ENCODE assay signal across 23 mouse cellular contexts in the genomic region with DNA sequence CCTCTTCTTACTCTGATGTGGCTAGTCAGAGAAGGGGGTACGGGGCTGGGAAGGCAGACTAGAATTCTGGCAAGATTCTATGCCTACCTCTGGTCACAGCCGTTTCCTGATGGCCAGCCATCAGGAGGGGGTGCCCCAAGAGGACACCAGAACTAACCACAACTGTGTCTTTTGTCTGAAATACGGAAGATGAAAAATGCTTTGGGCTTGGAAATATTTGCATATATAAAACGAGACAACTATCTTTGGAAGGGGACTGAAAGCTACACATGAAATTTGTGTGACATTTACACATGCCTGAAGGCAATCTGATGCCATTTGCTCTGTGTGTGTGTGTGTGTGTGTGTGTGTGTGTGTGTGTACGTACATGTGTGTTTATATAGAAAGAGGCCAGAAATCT. TPM values are rescaled to one million over a fixed set of nuclear protein-coding genes. Genes with fewer than 3 reads are reported as not detected.
DNase-seq lines count a peak whose midpoint lies in the region; ATAC-seq and TF ChIP-seq lines count a peak whose summit lies in the region.
"Had no signal": no experiment of that assay in that cellular context is flagged by ENCODE, and none has a peak within 500 bp of the region (broad histone marks: within the 10 kb centered on the region; RNA-seq: fewer than 3 reads in every experiment).

No protein-coding gene starts in this region.

- H3K9ac ChIP-seq in heart, embryonic 15.5 days, result 0 out of 2 replicates have a peak overlapping the region, but pooled peaks have one; percentile 10
- no peak overlapping the region for H3K9ac ChIP-seq in heart, embryonic 12.5 days
- no peak overlapping the region for H3K9ac ChIP-seq in liver, embryonic 13.5 days
- H3K9ac ChIP-seq in liver, embryonic 11.5 days (ENCODE audit: low read depth, low read length), result no peak overlapping the region
- H3K9ac ChIP-seq in CH12.LX (ENCODE audit: insufficient read depth, low read depth), result no peak overlapping the region

- 71% methylated on average over 5 of the region's 5 CpGs for WGBS in heart, embryonic 15.5 days
- WGBS in heart, embryonic 12.5 days, result 75% methylated on average over 5 of the region's 5 CpGs
- 70% methylated on average over 5 of the region's 5 CpGs for WGBS in liver, embryonic 13.5 days (ENCODE audit: insufficient replicate concordance)
- 82% methylated on average over 5 of the region's 5 CpGs for WGBS in liver, embryonic 11.5 days

- no peak for ATAC-seq in heart, embryonic 15.5 days (replicated peaks; ENCODE audit: insufficient number of reproducible peaks, insufficient read depth, low FRiP score, low read depth)
- no peak for ATAC-seq in heart, embryonic 12.5 days (ENCODE audit: insufficient number of reproducible peaks, low FRiP score)
- ATAC-seq in liver, embryonic 13.5 days (ENCODE audit: low read depth), result no peak
- no peak for ATAC-seq in liver, embryonic 11.5 days (replicated peaks; ENCODE audit: low FRiP score)
- ATAC-seq in activated CD4-positive, CD25-positive, alpha-beta regulatory T cell, adult 4 months, result no peak
- ATAC-seq: CD4-positive, CD25-positive, alpha-beta regulatory T cell, adult 4 months; Patski had no signal

- no peak overlapping the region for H3K4me3 ChIP-seq in heart, embryonic 15.5 days
- no peak overlapping the region for H3K4me3 ChIP-seq in heart, embryonic 12.5 days
- H3K4me3 ChIP-seq in liver, embryonic 13.5 days (replicated peaks), result no peak overlapping the region
- H3K4me3 ChIP-seq in liver, embryonic 11.5 days (ENCODE audit: low read depth, low read length), result no peak overlapping the region
- no peak overlapping the region for H3K4me3 ChIP-seq in CH12.LX (replicated peaks in 1 of 3; ENCODE audit: low read depth in 2 of 3, low read length in 2 of 3, poor library complexity in 1 of 3)

- no peak for TF ChIP-seq CTCF in CH12.LX (conservative IDR thresholded peaks at IDR 0.05 in 1 of 2, IDR thresholded peaks at IDR 0.05 in 1 of 2; ENCODE audit: low read depth in 2 of 2, low read length in 2 of 2)

- TF ChIP-seq POLR2A in CH12.LX (IDR thresholded peaks at IDR 0.05; ENCODE audit: low read depth, low read length), result no peak

- dilution Hi-C loops in CH12.LX (cut with MboI; ENCODE audit: extremely low pct_ligation_motif_present, extremely low pct_unique_long_range_greater_than_20kb, low sequenced_read_pairs), result no loop called here

- in situ Hi-C loops in CH12.LX (cut with MboI; ENCODE audit: low pct_ligation_motif_present, low pct_unique_long_range_greater_than_20kb, low sequenced_read_pairs), result no loop called here

- no peak for TF ChIP-seq EP300 in CH12.LX (IDR thresholded peaks at IDR 0.05; ENCODE audit: low read length)

- H3K36me3 ChIP-seq in heart, embryonic 15.5 days, result 0 out of 2 replicates have a peak, but pooled peaks cover 13% of the 10 kb centered on the region
- H3K36me3 ChIP-seq in heart, embryonic 12.5 days, result peaks cover 31% of the 10 kb centered on the region
- peaks cover 21% of the 10 kb centered on the region for H3K36me3 ChIP-seq in liver, embryonic 13.5 days
- H3K36me3 ChIP-seq in liver, embryonic 11.5 days (ENCODE audit: control insufficient read depth, insufficient read depth, low read length), result peaks cover 8% of the 10 kb centered on the region; the same call in 1 of the 2 replicates
- H3K36me3 ChIP-seq in CH12.LX (replicated peaks in 1 of 2; ENCODE audit: control insufficient read depth in 1 of 2, insufficient read depth in 1 of 2, low read length in 1 of 2), result peaks cover 44 to 88% of the 10 kb centered on the region in 2 experiments

- H3K27me3 ChIP-seq in heart, embryonic 15.5 days, result no peaks in the 10 kb centered on the region
- no peaks in the 10 kb centered on the region for H3K27me3 ChIP-seq in heart, embryonic 12.5 days (replicated peaks)
- no peaks in the 10 kb centered on the region for H3K27me3 ChIP-seq in liver, embryonic 13.5 days
- H3K27me3 ChIP-seq in liver, embryonic 11.5 days (replicated peaks; ENCODE audit: control insufficient read depth, insufficient read depth, low read length), result no peaks in the 10 kb centered on the region
- H3K27me3 ChIP-seq in CH12.LX (replicated peaks), result no peaks in the 10 kb centered on the region
- H3K27me3 ChIP-seq: Patski had no signal

- no peaks in the 10 kb centered on the region for H3K9me3 ChIP-seq in heart, embryonic 15.5 days (replicated peaks)
- no peaks in the 10 kb centered on the region for H3K9me3 ChIP-seq in heart, embryonic 12.5 days (replicated peaks)
- H3K9me3 ChIP-seq in liver, embryonic 13.5 days (replicated peaks), result no peaks in the 10 kb centered on the region
- H3K9me3 ChIP-seq in liver, embryonic 11.5 days (ENCODE audit: control insufficient read depth, low read length), result no peaks in the 10 kb centered on the region
- no peaks in the 10 kb centered on the region for H3K9me3 ChIP-seq in CH12.LX (replicated peaks; ENCODE audit: low read length)
- H3K9me3 ChIP-seq: G1E had no signal

- no peak for DNase-seq in liver, embryonic 13.5 days
- DNase-seq in liver, embryonic 11.5 days (ENCODE audit: low spot score), result no peak
- DNase-seq in A20 (ENCODE audit: low read depth, low spot score) (peak; percentile 31), CH12.LX (ENCODE audit: extremely low read depth) (no peak)
- no peak for DNase-seq in adrenal gland, postnatal 14 days
- DNase-seq: adrenal gland, adult 2 months; adrenal gland, adult 8-10 months; adrenal gland, postnatal 10 days; adrenal gland, postnatal 25 days; adrenal gland, postnatal 36 days; B cell, adult 2 months; cerebellum, adult 11 months; cerebellum, adult 11-12 months; cerebellum, adult 18-20 months; cerebellum, adult 2 months; cerebellum, adult 8-10 months; cerebellum, adult 9-10 months had no signal

- no peaks in the 10 kb centered on the region for H3K79me2 ChIP-seq in CH12.LX (replicated peaks; ENCODE audit: control insufficient read depth, extremely low read depth, insufficient read depth, poor library complexity, severe bottlenecking)

- H3K4me2 ChIP-seq in heart, embryonic 15.5 days, result no peak overlapping the region
- no peak overlapping the region for H3K4me2 ChIP-seq in heart, embryonic 12.5 days
- no peak overlapping the region for H3K4me2 ChIP-seq in liver, embryonic 13.5 days
- no peak overlapping the region for H3K4me2 ChIP-seq in liver, embryonic 11.5 days
- H3K4me2 ChIP-seq in CH12.LX (ENCODE audit: insufficient read depth, low read depth, poor library complexity, severe bottlenecking), result peak overlapping the region; percentile 49

- no peaks in the 10 kb centered on the region for H3K4me1 ChIP-seq in heart, embryonic 15.5 days (replicated peaks)
- H3K4me1 ChIP-seq in heart, embryonic 12.5 days (replicated peaks), result peaks cover 10% of the 10 kb centered on the region
- peaks cover 20% of the 10 kb centered on the region for H3K4me1 ChIP-seq in liver, embryonic 13.5 days (replicated peaks)
- peaks cover 9% of the 10 kb centered on the region for H3K4me1 ChIP-seq in liver, embryonic 11.5 days (replicated peaks; ENCODE audit: control insufficient read depth, insufficient read depth, low read length)
- peaks cover 20 to 40% of the 10 kb centered on the region in 2 experiments for H3K4me1 ChIP-seq in CH12.LX (ENCODE audit: control insufficient read depth in 1 of 2, insufficient read depth in 2 of 2)

- no peak for TF ChIP-seq RAD21 in CH12.LX (IDR thresholded peaks at IDR 0.05; ENCODE audit: low read depth, low read length)

- H3K27ac ChIP-seq in heart, embryonic 15.5 days, result no peak overlapping the region
- no peak overlapping the region for H3K27ac ChIP-seq in heart, embryonic 12.5 days (ENCODE audit: poor library complexity, severe bottlenecking)
- 0 out of 2 replicates have a peak overlapping the region, but pooled peaks have one; percentile 18 for H3K27ac ChIP-seq in liver, embryonic 13.5 days
- no peak overlapping the region for H3K27ac ChIP-seq in liver, embryonic 11.5 days (ENCODE audit: low read depth, low read length)
- H3K27ac ChIP-seq in CH12.LX (ENCODE audit: insufficient read depth, low read depth), result peak overlapping the region; percentile 80

TF ChIP-seq in CH12.LX, 34 proteins besides CTCF, POLR2A, EP300 and RAD21 (continues in another document):
- TF ChIP-seq ZNF384 (IDR thresholded peaks at IDR 0.05; ENCODE audit: low read depth, low read length) (no peak), E2F4 (IDR thresholded peaks at IDR 0.05; ENCODE audit: insufficient replicate concordance, low read depth, low read length) (no peak), KAT2A (IDR thresholded peaks at IDR 0.05; ENCODE audit: insufficient replicate concordance, low read length) (no peak), UBTF (IDR thresholded peaks at IDR 0.05; ENCODE audit: low read depth, low read length) (no peak), MYC (IDR thresholded peaks at IDR 0.05; ENCODE audit: low read depth, low read length) (no peak), PAX5 (IDR thresholded peaks at IDR 0.05; ENCODE audit: low read length) (no peak), ELF1 (IDR thresholded peaks at IDR 0.05; ENCODE audit: low read depth, low read length) (peak; percentile 55), MAX (IDR thresholded peaks at IDR 0.05; ENCODE audit: low read length) (no peak), SMC3 (IDR thresholded peaks at IDR 0.05; ENCODE audit: low read depth, low read length) (no peak)

RNA-seq across cellular contexts. Expression of gene Secisbp2, which starts 52.4 kb away (rescaled TPM):
- 25.9 and 26.5 TPM in 2 replicates for polyA plus RNA-seq in heart, embryonic 15.5 days (2015; fragmentation: Nextera tagmentation; extraction: Ambion mirVana)
- polyA plus RNA-seq in heart, embryonic 12.5 days (2016; fragmentation: Nextera tagmentation; extraction: Ambion mirVana), result 20.3 and 27.9 TPM in 2 replicates
- 21.0 and 22.2 TPM in 2 replicates for polyA plus RNA-seq in liver, embryonic 13.5 days (2015; fragmentation: Nextera tagmentation; extraction: Ambion mirVana)
- 28.3 and 36.1 TPM in 2 replicates for polyA plus RNA-seq in liver, embryonic 11.5 days (2014; fragmentation: Nextera tagmentation; extraction: Ambion mirVana)
- total RNA-seq in CH12.LX (2012; rRNA removed), result 23.2 and 26.6 TPM in 2 replicates
- total RNA-seq in CH12.LX (2014; rRNA removed), result 22.9 and 24.4 TPM in 2 replicates
- 25.6 and 28.8 TPM in 2 replicates for polyA plus RNA-seq in CH12.LX (2012; ENCODE audit: insufficient read length, low read depth)
- total RNA-seq in adrenal gland, postnatal 14 days (2021), result 20.4 and 24.7 TPM in 2 replicates
- polyA plus RNA-seq in activated CD4-positive, CD25-positive, alpha-beta regulatory T cell, adult 4 months (2017; shearing (Covaris generic)), result 10 to 100 TPM; 33.4 to 38.9 TPM

RNA-seq across cellular contexts. Expression of gene Cks2, which starts 58.9 kb away (rescaled TPM):
- 221 and 236 TPM in 2 replicates for polyA plus RNA-seq in heart, embryonic 15.5 days (2015; fragmentation: Nextera tagmentation; extraction: Ambion mirVana)
- 247 and 252 TPM in 2 replicates for polyA plus RNA-seq in heart, embryonic 12.5 days (2016; fragmentation: Nextera tagmentation; extraction: Ambion mirVana)
- 433 and 444 TPM in 2 replicates for polyA plus RNA-seq in liver, embryonic 13.5 days (2015; fragmentation: Nextera tagmentation; extraction: Ambion mirVana)
- 587 and 614 TPM in 2 replicates for polyA plus RNA-seq in liver, embryonic 11.5 days (2014; fragmentation: Nextera tagmentation; extraction: Ambion mirVana)
- total RNA-seq in CH12.LX (2012; rRNA removed) (142 and 192 TPM in 2 replicates), CH12.LX (2014; rRNA removed) (465 and 486 TPM in 2 replicates)
- 143 and 154 TPM in 2 replicates for polyA plus RNA-seq in CH12.LX (2012; ENCODE audit: insufficient read length, low read depth)
- total RNA-seq in adrenal gland, postnatal 14 days (2021), result 27.0 and 29.6 TPM in 2 replicates
- 10 to 100 TPM; 77.3 to 94.3 TPM for polyA plus RNA-seq in activated CD4-positive, CD25-positive, alpha-beta regulatory T cell, adult 4 months (2017; shearing (Covaris generic))

Comparison
In these comparisons a context has a peak if more than half of its experiments do, and no peak if none do; other contexts are left out.
1. H3K27ac ChIP-seq: peak in liver, embryonic 13.5 days (single experiment) and CH12.LX (single experiment); none in heart, embryonic 15.5 days (single experiment), heart, embryonic 12.5 days (single experiment) and liver, embryonic 11.5 days (single experiment).